Mouse (Mus musculus) kidney, adult 8-10 months (tissue): ENCODE measurements around the gene Ndufc1.
"Not testable (repeated sequence)": the region's sequence is repeated elsewhere in the genome, so short reads cannot be mapped to it uniquely, and the experiment has no call there.

Experiments used
- DNase-seq, 2 experiments: peaks; one replicate each; pipeline ENCODE4 v3.0.0; 2022

Gene Ndufc1

DNA sequence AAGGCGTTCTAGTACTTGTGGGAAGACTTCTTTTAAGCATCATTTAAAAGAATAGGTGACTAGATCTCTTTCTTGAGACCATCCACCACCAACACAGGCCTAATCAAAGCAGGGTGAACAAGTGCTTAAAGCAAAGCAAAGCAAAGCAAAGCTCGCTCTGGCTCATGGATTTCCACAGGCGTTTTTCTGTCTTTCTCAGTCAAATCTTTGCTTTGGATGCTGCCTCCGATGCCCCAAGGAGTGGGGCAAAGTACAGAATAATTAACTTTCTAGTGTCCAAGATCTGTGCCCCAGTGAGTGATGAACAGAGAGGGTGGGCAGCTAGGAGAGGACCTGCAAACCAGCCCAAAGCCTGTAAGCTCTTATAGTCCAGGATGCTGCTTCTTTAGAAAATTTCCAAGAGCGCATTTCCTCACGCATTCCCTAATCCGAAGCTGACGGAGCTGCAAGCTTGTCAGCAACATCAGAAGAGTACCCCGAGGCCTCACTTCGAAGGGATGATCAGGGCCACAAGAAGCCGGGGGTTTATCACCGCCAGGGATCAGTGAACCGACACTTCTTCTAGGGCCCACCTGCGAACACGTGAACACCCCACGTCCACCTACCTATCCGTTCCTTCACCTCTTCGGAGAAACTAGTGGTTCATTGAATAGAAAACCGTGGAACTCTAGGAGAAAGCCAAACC is 13.2 kb downstream of the Ndufc1 start:
- DNase-seq, result no peak

DNA sequence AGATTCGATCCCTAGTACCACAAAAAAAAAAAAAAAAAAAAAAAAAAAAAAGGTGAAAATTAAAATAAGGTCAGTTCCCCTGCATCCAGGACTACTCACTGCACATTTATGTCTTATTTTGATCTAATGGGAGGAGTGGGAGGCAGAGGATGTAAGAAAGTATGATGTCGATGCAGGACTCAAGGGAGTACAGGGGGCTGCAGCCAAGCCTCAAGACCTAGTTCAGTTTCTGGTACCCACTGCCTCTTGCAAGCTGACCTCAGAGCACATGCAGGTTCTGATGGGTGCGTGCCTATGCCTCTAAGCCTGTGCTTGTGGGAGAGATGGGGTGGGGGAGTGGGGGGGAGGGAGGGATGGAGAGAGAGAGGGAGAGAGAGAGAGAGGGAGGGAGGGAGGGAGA is 13.9 kb downstream of the Ndufc1 start:
- DNase-seq, result no peak

DNA sequence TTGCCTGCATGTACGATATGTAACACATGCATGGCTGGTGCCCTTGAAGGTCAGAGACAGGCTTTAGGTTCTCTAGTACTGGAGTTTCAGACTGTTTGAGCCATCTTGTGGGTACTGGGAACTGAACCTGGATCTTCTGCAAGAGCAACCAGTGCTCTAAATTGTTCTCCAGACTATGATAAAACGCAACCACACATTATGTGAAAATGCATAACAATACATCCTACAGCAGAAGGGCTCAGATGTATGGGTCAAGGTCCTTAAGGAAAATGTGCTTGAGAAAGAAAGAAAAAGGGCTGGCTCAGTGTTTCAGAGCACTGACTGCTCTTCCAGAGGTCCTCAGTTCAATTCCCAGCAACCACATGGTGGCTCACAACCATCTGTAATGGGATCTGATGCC is 15.1 kb downstream of the Ndufc1 start:
- no peak for DNase-seq

DNA sequence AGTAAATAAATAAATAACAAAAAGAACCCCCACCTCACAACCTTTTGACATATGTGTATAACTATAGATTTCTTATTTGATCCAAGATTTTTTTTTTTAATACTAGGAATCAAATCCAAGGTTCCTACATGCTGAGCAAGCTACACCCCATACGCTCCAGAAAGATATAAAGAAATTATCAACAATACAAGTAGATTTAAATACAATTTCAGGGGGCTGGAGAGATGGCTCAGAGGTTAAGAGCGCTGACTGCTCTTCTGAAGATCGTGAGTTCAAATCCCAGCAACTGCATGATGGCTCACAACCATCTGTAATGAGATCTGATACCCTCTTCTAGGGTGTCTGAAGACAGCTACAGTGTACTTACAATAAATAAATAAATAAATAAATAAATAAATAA is 15.8 kb downstream of the Ndufc1 start:
- DNase-seq, result not testable (repeated sequence)

DNA sequence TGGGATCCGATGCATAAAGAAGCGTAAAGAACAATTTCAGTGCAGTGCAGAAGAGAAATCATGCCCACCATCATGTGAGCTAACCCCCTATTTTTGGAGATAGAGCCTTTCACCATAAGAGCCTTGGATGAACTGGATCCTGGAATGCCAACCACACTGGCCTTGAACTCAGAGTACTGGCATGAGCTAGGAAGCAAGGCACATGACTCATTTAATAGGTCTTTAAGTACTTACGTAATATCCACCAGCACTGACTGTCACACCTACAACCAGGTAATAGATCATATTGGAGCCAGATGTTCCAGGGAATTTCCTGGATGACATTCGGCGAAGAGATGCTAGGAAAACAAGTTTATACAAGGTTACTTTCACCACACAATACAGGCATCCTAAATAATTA is 17.2 kb downstream of the Ndufc1 start:
- DNase-seq, result no peak

DNA sequence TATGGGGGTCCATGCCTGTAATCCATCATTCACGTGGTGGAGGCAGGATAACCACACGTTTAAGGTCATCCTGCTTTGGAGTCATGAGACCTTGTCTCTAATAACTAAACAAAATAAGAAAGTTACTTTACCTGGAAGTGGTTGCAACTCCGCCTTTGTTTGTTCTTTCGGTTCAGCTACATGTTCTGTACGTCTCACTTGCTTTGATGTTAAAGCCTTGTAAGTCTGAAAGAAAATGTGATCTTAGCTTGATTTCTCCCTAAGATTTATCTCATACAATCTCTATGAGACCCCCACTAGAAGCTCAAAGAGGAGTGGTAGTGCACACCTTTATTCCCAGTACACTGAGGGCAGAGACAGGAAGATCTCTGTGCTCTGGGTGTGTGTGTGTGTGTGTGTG is 17.7 kb downstream of the Ndufc1 start:
- no peak for DNase-seq

DNA sequence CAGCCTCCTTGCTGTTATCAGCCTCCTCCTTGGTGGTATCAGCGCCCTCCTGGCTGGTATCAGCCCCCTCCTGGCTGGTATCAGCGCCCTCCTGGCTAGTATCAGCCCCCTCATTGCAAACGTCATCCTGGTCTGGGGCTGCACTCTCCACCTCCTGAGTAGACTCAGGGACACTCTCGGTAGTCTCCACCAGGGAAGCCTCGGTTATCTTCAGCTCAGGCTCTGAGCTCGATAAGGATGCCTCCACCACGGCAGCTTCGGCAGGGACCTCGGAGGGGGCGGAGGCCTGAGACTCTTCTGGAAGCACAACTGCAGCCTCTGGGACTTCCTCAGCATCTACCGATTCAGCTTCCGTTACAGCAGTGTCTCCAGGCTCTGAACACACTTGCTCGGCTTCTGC is 19.9 kb downstream of the Ndufc1 start:
- DNase-seq, result no peak

DNA sequence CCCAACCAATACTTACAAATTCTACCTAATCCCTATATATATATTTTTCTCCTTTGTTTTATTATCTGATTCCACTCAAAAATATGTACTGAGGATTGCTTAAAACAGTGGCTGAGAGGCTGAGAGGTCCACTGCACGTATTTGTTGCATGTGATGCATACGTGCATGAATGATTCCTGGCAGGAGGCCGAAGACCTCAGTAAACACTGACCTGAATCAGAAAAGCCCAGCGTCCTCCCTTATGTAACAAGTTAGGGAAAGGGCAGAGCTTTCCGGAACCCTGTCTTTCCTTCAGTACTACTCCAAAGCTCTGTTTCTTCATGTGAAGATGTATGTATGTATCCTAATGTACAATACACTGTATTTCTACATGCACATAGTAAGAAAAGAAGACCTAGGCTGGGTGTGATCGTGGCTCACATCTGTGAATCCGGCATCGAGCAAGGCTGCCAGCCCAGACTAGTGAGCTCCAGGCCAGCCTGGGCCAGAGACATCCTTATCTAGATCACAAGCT is 20.9 kb downstream of the Ndufc1 start:
- peak; percentile 56 to 79 for DNase-seq

DNA sequence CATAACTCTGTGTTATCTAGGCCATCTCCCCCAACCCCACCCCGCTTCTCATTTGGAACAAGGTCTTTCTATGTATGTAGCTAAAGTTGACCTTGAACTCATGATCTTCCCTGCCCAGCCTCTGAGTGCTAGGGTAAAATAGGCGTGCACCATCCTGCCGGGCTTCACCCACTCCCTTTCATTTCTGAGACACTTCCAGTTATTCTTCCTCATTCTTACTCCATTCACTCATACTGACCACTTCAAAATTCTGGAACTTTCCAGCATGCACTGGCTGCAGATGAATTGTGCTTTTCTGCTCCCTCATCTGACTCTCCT is 21.7 kb downstream of the Ndufc1 start:
- no peak for DNase-seq

DNA sequence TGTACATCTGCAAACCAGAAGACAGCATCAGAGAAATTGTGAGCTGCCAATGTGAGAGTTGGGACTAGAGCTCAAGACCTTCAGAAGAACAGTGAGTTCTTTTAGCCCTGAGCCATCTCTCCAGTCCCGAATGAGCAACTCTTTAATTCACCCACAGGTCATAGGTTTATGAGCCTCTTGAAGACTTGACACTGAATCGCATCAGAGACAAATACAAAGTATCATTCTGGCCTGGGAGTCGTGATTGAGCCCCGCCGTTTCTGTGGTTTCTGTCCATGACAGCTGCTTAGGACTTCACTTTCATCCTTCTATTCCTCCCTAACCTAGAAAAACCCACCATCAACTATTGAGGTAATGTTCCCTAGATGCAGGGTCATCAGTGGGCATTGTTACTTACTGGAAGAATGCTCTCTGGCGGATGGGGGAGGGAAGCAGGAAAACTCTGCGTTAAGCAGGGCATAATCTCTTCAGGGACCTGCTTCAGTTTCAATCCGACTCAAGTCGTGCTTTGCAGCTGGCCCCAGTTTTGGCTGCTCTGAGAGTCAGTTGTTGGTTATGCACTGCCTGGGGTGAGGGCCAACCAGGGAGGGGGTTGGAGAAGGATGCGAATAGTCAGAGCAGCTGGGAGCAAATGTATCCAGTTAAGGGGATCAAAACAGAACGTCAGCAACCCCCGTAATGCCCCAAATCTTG is 22.2 kb downstream of the Ndufc1 start:
- DNase-seq, result no peak

DNA sequence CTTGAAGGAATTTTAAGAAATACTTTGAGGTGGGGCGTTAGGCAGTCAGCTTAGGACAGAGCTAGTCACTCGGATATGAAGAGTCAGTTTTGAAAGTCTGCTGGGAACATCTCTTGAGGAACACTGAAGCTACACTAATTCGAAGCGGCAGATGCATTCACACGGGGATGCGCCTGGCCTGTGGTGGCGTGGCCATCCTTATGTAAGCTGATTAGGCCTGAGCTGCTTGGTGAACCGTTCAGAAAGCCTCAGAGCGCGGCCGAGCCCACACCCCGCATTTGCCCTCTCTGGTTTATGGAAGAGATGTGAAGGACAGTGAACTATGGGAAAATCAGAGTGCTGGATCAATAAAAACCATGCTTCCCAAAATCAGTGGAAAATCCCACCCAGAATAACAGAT is 25.4 kb downstream of the Ndufc1 start:
- DNase-seq, result no peak

DNA sequence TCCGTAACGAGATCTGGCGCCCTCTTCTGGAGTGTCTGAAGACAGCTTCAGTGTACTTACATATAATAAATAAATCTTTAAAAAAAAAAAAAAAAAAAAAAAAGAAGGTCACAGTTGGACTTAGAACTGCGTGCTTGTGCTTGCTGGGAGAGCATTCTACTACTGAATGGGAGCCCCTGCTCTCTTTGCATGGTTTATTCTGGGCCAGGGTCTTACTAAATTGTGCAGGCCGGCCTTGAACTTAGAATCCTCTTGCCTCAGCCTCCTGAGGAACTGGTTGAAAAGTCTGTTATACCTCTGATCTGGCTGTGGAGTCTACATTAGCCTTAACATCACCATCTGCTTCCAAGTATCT is 28.2 kb downstream of the Ndufc1 start:
- DNase-seq, result no peak

DNA sequence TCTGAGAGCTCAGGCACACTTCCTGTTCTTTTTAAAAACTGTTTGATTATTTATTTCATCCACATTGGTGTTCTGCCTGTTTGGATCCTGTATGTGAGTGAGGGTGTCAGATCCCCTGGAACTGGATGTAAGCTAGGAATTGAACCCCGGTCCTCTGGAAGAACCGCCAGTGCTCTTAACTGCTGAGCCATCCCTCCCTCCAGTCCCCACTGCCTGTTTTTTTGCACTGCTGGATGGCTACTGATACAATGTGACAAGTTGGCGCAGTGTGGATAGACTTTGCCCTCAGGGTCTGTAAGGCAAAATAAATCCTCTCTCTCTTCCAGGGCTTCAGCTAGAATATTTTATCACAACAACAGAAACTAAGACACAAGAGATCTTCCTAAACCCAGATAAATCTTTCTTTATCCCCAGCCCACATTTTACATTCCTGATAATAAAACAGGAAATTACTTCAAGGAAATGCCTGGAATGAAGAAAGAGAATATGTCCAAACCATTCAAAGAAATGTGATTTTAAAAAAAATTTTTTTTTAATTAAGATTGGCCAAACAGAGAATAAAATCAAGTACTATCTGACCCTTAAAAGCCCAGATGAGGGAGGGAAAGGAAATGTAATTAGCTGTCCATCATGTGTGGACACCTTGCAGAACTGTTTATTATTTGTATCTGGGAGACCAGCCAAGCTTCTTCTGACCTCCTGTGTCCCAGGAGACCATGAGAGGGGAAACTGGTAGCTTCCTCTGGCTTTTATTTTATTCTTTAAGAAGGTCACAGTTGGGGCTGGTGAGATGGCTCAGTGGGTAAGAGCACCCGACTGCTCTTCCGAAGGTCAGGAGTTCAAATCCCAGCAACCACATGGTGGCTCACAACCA is 28.8 kb downstream of the Ndufc1 start:
- peak; percentile 31 to 64 for DNase-seq

DNA sequence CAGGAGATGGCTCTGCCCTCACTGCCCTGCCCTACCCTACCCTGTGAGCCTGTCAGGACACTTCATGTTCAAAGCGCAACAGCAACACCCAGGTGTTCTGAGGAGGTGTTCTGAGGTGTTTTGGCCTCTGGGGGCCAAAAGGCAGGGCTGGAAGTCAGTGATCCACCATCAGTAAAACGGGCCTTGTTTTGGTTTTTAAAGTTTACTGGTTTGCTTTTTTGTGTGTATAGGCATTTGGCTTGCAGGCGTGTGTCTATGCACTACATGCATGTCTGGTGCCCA is 30.2 kb downstream of the Ndufc1 start:
- no peak for DNase-seq

DNA sequence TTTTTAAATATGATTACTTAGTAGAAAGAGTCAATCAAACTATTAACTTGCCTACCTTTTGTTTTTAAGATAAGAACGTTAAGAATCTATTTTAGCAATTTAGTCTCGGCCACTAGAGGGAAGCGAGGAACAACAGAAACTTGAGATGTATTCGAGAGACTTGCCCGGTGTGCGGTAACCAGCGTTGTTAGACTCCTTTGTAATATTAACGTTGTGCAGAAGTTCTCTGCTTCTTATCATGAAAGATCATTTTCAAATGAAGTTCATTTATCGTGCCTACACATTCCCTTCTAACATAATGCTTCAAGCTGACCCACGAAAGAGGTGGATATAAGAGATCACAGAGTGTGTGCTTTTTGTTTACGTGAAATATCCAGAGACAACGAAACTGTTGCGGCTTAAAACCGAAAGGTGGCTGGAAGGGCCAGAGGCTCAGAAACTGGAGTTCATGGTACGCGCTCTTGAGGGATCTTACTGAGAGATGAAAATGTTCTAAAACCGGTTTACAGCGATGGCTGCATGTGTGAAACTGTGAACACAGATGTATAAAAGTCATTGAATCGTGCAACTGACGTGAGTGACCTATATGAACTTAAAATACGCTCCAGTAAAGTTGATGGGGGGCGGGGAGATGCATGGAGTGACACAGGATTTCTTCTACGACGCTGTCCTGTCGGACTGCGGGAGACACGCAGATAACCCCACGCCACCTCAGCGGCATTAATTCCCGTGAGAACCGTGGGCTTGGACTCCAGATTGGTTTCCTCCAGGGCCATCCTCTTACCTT is 30.7 kb downstream of the Ndufc1 start:
- peak; percentile 33 to 45 for DNase-seq

DNA sequence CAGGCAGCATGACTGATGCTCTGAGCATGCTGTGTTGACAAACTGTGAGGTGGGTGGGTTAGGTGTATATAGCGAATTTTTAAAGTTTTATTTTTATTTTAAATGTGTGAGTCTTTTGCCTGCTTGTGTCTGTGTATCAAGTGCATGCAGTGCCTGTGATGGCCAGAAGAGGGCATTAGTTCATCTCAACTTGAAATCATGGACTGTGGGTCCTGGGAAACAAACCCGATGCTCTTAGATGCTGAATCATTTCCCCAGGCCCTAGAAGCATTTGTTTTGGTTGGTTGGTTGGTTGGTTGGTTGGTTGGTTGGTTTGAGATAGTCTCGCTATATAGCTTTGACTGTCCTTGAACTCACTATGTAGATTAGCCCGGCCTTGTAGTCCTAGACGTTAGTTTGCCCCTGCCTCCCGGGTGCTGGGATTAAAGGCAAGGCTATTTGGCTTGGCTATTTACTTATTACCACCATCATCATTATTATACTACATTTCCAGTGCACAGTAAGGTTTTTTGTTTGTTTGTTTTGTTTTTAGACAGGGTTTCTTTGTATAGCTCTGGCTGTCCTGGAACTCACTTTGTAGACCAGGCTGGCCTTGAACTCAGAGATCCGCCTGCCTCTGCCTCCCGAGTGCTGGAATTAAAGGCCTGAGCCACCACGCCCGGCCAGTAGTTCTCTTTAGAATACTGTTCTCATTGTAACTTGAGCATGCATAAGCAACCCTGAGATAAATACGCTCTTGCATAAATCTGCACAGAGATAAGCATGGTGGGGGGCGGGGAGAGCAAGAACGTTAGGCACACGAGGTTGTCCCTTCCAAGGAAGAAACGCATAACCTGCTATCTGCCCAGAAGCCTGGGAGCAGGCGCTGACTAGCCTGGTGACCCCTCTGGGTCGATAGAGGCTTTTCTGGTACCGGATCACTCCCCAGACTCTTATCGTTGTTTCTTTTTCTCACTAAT is 33.2 kb downstream of the Ndufc1 start:
- DNase-seq, result peak; percentile 39 to 78

DNA sequence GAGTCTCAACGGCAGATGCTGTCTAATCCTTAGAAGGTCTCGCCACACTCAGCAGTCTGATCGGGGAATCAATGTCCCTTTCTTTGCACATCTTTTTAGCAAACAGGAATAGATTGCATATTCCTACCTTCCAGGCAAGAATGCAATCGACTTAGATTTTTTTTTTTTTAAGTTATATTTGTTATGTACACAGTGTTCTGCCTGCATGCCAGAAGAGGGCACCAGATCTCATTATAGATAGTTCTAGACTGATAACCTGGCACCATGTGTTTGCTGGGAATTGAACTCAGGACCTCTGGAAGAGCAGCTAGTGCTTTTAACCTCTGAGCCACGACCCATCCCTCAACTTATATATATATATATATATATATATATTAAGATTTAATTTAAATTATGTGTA is 35.2 kb downstream of the Ndufc1 start:
- no peak for DNase-seq

DNA sequence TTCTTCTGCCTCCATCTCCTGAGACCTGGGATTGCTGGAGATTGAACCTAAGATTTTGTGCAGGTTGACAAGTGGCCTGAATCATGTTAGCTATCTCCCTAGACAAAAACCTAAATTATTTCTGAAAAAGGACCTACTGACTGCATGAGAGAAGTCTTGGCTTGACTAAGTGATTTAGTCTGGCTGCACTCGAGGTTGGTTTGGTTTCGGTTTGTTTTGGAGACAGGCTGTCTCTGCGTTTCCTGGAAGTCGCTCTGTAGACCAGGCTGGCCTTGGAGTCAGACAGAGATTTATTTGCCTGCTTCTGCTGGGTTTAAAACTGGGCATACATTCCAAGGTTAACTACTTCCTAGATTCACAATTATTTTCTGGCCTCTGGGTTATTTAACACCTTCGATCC is 35.9 kb downstream of the Ndufc1 start:
- no peak for DNase-seq

DNA sequence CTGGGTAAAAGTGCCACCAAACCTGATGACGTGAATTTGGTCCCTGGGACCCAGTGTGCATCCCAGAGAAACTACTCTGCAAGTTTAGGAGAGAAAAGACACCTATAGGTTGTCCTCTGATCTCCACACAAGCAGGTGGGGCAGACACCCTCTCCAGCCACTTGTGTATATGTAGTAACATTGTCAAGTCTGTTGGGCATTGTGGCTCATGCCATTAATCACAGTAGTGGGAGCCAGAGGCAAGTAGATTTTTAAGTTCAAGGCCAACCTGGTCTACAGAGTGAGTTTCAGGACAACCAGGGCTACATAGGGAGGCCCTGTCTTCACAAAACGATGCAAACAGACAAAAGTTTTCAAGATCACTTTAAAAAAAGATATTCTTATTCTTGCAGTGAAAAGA is 37.0 kb downstream of the Ndufc1 start:
- no peak for DNase-seq

DNA sequence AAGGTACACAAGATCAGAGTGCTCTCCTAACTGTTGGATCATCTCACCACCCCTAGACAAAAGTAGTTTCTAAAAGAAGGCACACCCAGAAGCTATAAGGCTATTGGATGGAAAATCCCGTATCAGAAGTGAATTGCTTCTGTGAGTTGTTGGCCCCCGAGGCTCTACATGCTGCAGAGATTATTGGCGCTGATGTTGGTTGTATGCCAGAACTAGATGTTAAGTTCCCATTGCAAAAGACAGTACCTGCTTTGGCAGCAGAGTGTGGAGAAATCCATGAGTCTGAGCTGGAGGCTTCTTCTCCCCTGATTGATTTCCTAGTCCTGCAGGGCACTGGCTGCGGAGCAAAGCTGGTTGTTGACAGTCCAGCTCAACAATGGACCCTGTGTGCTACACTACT is 40.8 kb downstream of the Ndufc1 start:
- no peak for DNase-seq

DNA sequence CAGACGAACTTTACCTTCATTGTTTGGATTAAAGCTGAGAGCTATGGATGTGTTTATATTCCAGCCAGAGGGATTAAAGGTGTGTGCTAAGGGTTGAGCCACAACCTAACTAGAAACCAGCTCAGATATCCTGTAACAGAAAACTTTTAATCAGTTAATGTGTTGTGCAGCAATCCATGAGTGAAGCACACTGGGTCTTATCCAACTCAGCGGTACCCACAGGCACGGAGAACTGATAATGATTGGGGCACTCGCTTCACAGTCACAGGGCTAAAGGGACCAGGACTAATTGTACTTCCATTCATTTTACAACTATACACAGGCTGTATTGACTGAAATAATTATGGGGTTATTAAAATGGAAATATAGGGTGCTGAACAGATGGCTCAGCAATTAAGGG is 41.9 kb downstream of the Ndufc1 start:
- DNase-seq, result no peak

DNA sequence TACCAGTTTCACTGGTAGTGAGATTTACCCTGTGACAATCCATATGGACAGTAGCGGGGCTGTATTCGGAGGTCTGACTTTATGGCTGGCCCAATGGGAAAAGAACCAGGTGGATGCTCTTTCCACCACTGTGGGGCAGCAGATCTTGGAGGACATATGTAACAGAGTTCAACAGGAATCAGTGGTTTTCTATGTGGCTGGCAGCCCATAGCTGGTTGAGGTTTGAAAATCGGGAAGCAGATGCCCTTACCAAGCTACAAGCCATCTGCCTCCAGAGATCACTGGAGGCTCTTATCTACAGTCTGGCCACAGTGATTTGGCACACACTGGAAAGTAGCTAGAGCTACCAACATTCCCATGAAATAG is 43.3 kb downstream of the Ndufc1 start:
- no peak for DNase-seq
